Mouse (Mus musculus) lung, embryonic 16.5 days (tissue): ENCODE measurements around the gene Ceacam18. TPM values are rescaled to one million over a fixed set of nuclear protein-coding genes. Genes with fewer than 3 reads are reported as not detected.
A peak's percentile ranks its signal among the peaks of the same experiment; 100 is the strongest.

Experiments used
- ATAC-seq: fragments of 200-750 bp; cut with Nextera tagmentation; 2 replicates; pipeline ENCODE4 v1.8.0; 2017; ENCODE audit warnings: low read depth, mild to moderate bottlenecking, moderate library complexity
- H3K27ac ChIP-seq: fragments of 300-500 bp; sonication (generic); 2 replicates; pipeline ENCODE4 v1.5.1; 2014; ENCODE audit warnings: mild to moderate bottlenecking, control low read depth, low read length
- H3K27me3 ChIP-seq: fragments of 300-500 bp; sonication (generic); 2 replicates; pipeline ENCODE4 v1.6.1; 2014; ENCODE audit warnings: low read depth, low read length, mixed read lengths; ENCODE audit not compliant: control insufficient read depth, insufficient read depth
- H3K36me3 ChIP-seq: fragments of 300-500 bp; sonication (generic); 2 replicates; pipeline ENCODE4 v1.6.1; 2014; ENCODE audit warnings: low read length; ENCODE audit not compliant: control insufficient read depth, insufficient read depth
- H3K4me1 ChIP-seq: fragments of 300-500 bp; sonication (generic); replicated peaks from 2 replicates; pipeline ENCODE4 v1.6.1; 2014; ENCODE audit warnings: low read length, mixed read lengths; ENCODE audit not compliant: control insufficient read depth, insufficient read depth
- H3K4me2 ChIP-seq: fragments of 300-500 bp; sonication (generic); 2 replicates; pipeline ENCODE4 v1.6.1; 2014; ENCODE audit warnings: low read depth, low read length, control low read depth
- H3K4me3 ChIP-seq: fragments of 300-500 bp; sonication (generic); 2 replicates; pipeline ENCODE4 v1.5.1; 2014; ENCODE audit warnings: mild to moderate bottlenecking, low read length, control low read depth
- H3K9ac ChIP-seq: fragments of 300-500 bp; sonication (generic); 2 replicates; pipeline ENCODE4 v1.6.1; 2014; ENCODE audit warnings: low read length, control low read depth
- H3K9me3 ChIP-seq: fragments of 300-500 bp; sonication (generic); 2 replicates; pipeline ENCODE4 v1.6.1; 2016; ENCODE audit warnings: low read length; ENCODE audit not compliant: control insufficient read depth
- WGBS: fragments of 180-500 bp; shearing (Covaris S2); extraction: QIAGEN DNeasy Blood & Tissue Kit; methylation state at CpG from one replicate; pipeline ENCODE4 v1.1.7; 2014; 5-methylcytosine and 5-hydroxymethylcytosine counted together
- polyA plus RNA-seq: library from polyadenylated mRNA; unstranded; fragments of >200 nt; fragmentation: Nextera tagmentation; extraction: Ambion mirVana; gene quantifications from 2 replicates; pipeline ENCODE4 v1.2.1, GENCODE M21; 2015

The Ceacam18 gene
- polyA plus RNA-seq, 1 experiment from 2014 or later, result not detected

DNA sequence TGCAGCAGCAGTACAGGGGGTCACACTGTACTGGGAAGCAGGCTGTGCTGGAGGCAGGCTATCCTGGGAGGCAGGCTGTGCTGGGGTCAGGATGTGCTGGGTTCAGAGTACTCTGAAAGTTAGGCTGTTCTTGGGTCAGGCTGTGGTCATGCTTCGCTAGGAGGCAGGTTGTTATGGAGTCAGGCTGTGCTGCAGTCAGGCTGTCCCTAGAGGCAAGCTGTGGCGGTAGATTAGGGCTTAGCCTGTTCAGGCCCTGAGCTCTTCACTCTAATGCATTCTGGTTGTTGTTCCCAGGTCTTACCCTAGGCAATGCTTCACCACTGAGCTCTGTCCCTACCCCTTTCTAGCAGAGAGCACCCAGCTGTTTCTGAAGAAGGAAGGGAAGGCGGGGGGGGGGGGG, 9.4 kb upstream of the Ceacam18 start:
- Histone ChIP-seq H3K27ac (no peak overlapping the region), H3K9ac (no peak overlapping the region), H3K4me1 (no peaks in the 10 kb centered on the region), H3K27me3 (no peaks in the 10 kb centered on the region), H3K9me3 (no peaks in the 10 kb centered on the region), H3K4me3 (no peak overlapping the region), H3K36me3 (no peaks in the 10 kb centered on the region), H3K4me2 (no peak overlapping the region)
- ATAC-seq, result no peak
- WGBS, result 61% methylated on average over 3 of the region's 3 CpGs

DNA sequence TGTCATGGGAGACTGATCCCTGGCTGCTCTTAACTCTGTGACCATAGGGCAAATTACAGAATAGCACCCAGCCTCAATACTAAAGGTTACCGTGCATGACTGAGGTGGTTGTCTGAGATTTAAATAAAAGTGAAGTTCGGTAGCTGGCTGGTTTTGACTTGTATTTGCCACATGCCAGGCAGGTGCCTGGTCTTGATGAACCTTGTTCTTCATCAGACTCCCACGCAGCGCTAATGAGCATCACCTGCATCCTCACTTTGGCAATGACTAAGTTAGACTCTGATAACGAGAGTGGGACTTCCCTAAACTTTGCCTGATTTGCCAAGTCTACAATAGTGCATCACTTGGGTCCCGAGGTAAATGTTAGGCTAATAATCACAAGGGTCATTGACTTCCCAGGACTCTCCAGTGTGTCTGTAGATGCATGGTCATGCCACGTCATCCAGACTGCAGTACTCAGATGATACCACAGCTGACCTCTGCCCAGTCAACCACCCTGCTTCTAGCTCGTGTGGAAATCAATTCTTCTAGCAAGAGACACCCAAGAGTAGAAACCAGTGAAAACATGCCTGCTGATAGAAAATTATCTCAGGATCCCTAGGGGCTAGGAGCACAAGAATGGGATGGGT, 8.6 kb upstream of the Ceacam18 start:
- H3K4me1 ChIP-seq, result no peaks in the 10 kb centered on the region
- ATAC-seq, result no peak
- no peak overlapping the region for H3K9ac ChIP-seq
- 76% methylated on average over 8 of the region's 8 CpGs for WGBS
- H3K4me2 ChIP-seq, result no peak overlapping the region
- no peak overlapping the region for H3K4me3 ChIP-seq
- H3K27me3 ChIP-seq, result no peaks in the 10 kb centered on the region
- no peak overlapping the region for H3K27ac ChIP-seq
- no peaks in the 10 kb centered on the region for H3K9me3 ChIP-seq
- no peaks in the 10 kb centered on the region for H3K36me3 ChIP-seq

DNA sequence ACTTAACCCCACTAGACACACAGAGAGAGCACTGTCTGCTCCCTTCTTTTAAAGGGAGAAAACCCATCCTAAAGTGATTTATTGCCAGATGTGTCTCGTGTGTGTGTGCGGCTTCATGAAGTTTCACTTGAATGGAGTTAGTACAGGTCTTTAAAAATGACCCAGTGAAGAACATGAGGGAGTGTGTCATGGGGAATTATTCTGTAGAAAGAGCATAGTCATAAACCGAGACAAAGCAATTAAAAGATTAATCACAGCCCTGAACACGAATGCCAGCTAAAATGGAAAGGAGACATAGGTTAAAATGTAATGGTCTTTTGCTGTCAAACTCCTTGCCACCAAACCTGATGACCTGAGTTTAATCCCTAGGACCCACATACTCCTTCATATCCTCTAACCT, 567 bp upstream of the Ceacam18 start:
- Histone ChIP-seq H3K36me3 (no peaks in the 10 kb centered on the region), H3K4me3 (no peak overlapping the region), H3K27me3 (no peaks in the 10 kb centered on the region), H3K9me3 (no peaks in the 10 kb centered on the region), H3K27ac (no peak overlapping the region), H3K4me1 (no peaks in the 10 kb centered on the region), H3K4me2 (no peak overlapping the region), H3K9ac (no peak overlapping the region)
- no peak for ATAC-seq
- 71% methylated on average over 4 of the region's 4 CpGs for WGBS

DNA sequence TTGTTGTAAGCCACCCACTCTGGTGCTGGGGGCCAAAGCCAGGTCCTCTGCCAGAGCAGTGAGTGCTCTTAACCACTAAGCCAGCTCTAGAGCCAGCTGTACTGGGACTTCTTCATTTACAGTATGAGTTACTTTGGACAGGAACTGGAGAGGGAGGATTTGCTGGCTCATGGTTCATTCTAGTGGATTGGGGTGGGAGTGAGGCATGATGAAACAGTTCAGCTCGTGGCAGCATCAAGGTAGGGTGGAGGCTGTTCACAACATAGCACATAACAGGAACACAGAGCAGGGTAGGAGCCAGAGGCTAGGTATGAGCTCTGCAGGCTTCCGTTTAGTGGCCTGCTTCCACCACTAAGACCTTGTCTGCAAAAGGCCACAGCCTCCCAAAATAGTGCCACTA, 1.7 kb downstream of the Ceacam18 start:
- H3K27ac ChIP-seq, result no peak overlapping the region
- ATAC-seq, result no peak
- H3K27me3 ChIP-seq, result no peaks in the 10 kb centered on the region
- no peak overlapping the region for H3K9ac ChIP-seq
- H3K4me3 ChIP-seq, result no peak overlapping the region
- H3K4me2 ChIP-seq, result no peak overlapping the region
- 42% methylated on average over 2 of the region's 2 CpGs for WGBS
- no peaks in the 10 kb centered on the region for H3K9me3 ChIP-seq
- H3K4me1 ChIP-seq, result no peaks in the 10 kb centered on the region
- H3K36me3 ChIP-seq, result no peaks in the 10 kb centered on the region

DNA sequence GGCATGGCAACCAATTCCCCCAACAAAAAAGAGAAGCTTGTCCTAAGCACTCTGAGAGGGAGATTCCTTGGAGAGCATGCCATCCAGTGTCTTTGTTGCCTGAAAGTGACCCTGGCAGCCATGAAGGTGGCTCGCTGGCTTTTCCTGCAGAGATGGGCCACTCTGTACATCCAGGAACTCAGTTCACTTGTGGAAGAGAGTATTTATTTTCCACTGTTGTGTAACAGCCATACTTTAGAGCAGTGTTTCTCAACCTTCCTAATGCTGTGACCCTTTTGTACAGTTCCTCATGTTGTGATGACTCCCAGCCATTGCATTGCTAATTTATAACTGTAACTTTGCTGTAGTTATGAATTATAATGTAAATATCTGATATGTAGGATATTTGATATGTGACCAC, 2.6 kb downstream of the Ceacam18 start:
- Histone ChIP-seq H3K36me3 (no peaks in the 10 kb centered on the region), H3K9me3 (no peaks in the 10 kb centered on the region), H3K27ac (no peak overlapping the region), H3K4me1 (no peaks in the 10 kb centered on the region), H3K9ac (no peak overlapping the region), H3K4me3 (no peak overlapping the region), H3K4me2 (no peak overlapping the region), H3K27me3 (no peaks in the 10 kb centered on the region)
- no peak for ATAC-seq
- WGBS, result 60% methylated on average over 1 of the region's 1 CpGs

DNA sequence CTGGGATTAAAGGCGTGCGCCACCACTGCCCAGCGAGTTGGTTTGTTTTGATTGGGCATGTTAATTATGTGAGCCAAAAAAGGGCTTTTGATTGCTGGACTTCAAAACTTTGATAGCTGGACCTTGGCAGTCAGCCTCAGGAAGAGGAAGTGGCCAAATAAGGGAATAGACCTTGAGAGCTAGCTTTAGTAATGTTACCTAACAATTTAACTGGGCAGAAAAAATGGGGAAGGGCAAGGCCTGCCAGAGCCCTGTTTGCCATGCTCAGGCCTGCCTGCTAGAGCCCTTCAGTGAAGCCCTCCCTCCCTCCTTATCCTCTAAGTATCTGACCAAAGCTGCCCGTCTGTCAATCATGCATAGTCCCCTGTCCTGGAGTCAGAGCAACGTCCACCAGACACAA, 8.1 kb downstream of the Ceacam18 start:
- Histone ChIP-seq H3K9me3 (no peaks in the 10 kb centered on the region), H3K27me3 (no peaks in the 10 kb centered on the region), H3K36me3 (no peaks in the 10 kb centered on the region), H3K4me1 (no peaks in the 10 kb centered on the region), H3K9ac (no peak overlapping the region), H3K4me3 (no peak overlapping the region), H3K4me2 (no peak overlapping the region), H3K27ac (no peak overlapping the region)
- 63% methylated on average over 5 of the region's 5 CpGs for WGBS
- peak; percentile 32 for ATAC-seq

DNA sequence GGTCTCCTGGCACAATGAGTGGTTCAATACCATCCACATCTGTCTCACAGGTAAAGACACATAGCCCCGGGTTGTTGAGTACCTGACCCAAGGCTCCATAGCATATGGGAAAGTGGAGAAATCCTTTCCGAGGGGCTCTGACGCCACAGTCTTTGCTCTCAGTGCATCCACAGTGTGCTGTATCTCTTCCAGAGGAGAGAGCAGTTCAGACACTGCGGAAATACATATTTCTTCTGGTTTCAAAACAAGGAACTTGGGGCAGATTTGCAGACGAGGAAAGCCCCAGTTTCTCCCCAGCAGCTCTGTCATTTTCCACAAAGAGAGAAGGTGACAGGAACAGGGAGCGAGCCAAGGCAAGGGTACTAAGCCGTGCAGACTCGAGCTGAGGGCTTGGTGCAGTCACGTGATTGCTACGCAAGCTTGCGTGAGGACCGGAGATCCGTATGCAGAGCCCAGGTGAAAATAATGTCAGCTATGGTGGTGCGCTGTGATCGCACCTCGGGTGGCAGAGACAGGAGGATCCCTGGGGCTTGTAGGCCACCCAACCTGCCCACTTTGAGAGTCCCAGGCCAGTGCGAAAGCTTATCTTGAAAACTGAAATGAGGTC, 8.6 kb downstream of the Ceacam18 start:
- no peak overlapping the region for H3K4me2 ChIP-seq
- WGBS, result 72% methylated on average over 17 of the region's 17 CpGs
- no peaks in the 10 kb centered on the region for H3K9me3 ChIP-seq
- no peak for ATAC-seq
- no peaks in the 10 kb centered on the region for H3K27me3 ChIP-seq
- H3K9ac ChIP-seq, result no peak overlapping the region
- no peaks in the 10 kb centered on the region for H3K36me3 ChIP-seq
- H3K4me1 ChIP-seq, result no peaks in the 10 kb centered on the region
- H3K4me3 ChIP-seq, result no peak overlapping the region
- no peak overlapping the region for H3K27ac ChIP-seq

DNA sequence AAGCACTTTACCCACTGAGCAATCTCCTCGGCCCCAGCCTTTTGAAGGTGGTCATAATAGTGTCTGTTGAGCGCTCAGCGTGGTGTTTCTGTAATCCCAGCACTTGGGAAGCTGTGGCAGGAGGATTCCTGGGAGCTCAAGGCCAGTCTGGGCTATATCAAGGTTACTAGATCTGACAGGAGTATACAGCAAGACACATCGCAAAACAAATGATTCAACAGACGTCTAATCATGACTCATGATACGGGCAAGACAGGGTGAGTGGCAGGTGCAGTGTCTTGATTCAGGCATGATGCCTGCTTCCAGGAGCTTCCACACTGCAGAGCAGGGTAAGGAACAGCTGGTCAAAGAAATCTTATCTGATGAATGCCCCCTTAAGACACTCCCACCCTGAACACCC, 18.2 kb downstream of the Ceacam18 start:
- Histone ChIP-seq H3K9me3 (no peaks in the 10 kb centered on the region), H3K9ac (no peak overlapping the region), H3K27ac (no peak overlapping the region), H3K4me3 (no peak overlapping the region), H3K4me2 (no peak overlapping the region), H3K4me1 (no peaks in the 10 kb centered on the region), H3K36me3 (no peaks in the 10 kb centered on the region), H3K27me3 (no peaks in the 10 kb centered on the region)
- 82% methylated on average over 6 of the region's 6 CpGs for WGBS
- ATAC-seq, result no peak

DNA sequence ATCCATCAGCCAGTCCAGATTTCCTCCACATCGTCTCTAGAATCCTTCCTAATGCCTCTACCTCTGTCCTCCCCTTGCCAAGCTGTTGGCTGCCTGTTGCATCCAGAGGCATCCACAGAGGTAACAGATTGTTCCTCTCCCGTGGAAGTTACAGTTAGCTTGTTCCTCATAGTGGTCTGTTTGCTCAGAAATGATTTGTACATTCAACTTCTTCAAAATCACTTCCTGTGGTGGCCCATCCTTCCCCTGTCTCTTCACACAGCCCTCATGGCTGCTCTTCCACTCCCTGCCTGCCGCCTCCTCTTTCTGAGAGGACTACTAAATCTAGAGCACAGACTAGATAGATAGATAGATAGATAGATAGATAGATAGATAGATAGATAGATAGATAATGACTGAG, 20.0 kb downstream of the Ceacam18 start:
- no peak overlapping the region for H3K27ac ChIP-seq
- no peak overlapping the region for H3K9ac ChIP-seq
- H3K27me3 ChIP-seq, result no peaks in the 10 kb centered on the region
- H3K9me3 ChIP-seq, result no peaks in the 10 kb centered on the region
- WGBS, result 64% methylated on average over 3 of the region's 3 CpGs
- H3K4me3 ChIP-seq, result no peak overlapping the region
- ATAC-seq, result no peak
- no peak overlapping the region for H3K4me2 ChIP-seq
- no peaks in the 10 kb centered on the region for H3K4me1 ChIP-seq
- H3K36me3 ChIP-seq, result no peaks in the 10 kb centered on the region

DNA sequence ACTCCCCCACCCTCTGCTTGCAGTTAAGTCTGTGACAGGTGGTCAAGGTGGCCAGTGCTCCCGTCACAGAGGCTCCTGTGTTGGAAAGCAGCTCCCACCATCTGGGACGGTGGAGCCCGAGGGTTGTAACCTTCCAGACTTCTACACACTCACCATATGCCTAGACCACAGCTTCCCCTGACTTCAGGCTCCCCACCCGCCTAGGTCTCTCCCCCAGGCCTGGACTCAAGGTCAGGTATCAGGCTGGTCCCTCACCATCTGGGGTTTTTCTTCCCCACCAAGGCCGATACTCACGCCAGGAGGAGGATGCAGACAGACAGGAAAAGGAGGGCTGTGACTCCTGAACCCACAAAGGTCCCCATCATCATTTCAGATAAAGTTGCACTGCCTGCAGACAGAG, 21.7 kb downstream of the Ceacam18 start:
- WGBS, result 68% methylated on average over 6 of the region's 6 CpGs
- no peak overlapping the region for H3K27ac ChIP-seq
- no peak for ATAC-seq

More for the DNA sequence above, 21.7 kb downstream of the Ceacam18 start:
- H3K27me3 ChIP-seq, result no peaks in the 10 kb centered on the region
- H3K9ac ChIP-seq, result no peak overlapping the region
- no peaks in the 10 kb centered on the region for H3K9me3 ChIP-seq
- no peaks in the 10 kb centered on the region for H3K36me3 ChIP-seq
- no peaks in the 10 kb centered on the region for H3K4me1 ChIP-seq
- no peak overlapping the region for H3K4me2 ChIP-seq
- H3K4me3 ChIP-seq, result no peak overlapping the region
